Mouse (Mus musculus) neural tube, embryonic 15.5 days (tissue): Measurements from ENCODE around the gene Ptgdr. TPM values are rescaled to one million over a fixed set of nuclear protein-coding genes. Genes with fewer than 3 reads are reported as not detected.
"Not testable (repeated sequence)": the region's sequence is repeated elsewhere in the genome, so short reads cannot be mapped to it uniquely, and the experiment has no call there.

ENCODE experiments used
- ATAC-seq: fragments of 200-750 bp; cut with Nextera tagmentation; 2 replicates; pipeline ENCODE4 v1.8.0; 2017; ENCODE audit warnings: mild to moderate bottlenecking, moderate TSS enrichment, moderate library complexity; ENCODE audit not compliant: low FRiP score
- H3K27ac ChIP-seq: fragments of 300-500 bp; sonication (generic); replicated peaks from 2 replicates; pipeline ENCODE4 v1.5.1; 2015; ENCODE audit warnings: mild to moderate bottlenecking, inconsistent platforms
- H3K27me3 ChIP-seq: fragments of 300-500 bp; sonication (generic); replicated peaks from 2 replicates; pipeline ENCODE4 v1.6.1; 2015; ENCODE audit warnings: inconsistent platforms
- H3K36me3 ChIP-seq: fragments of 300-500 bp; sonication (generic); 2 replicates; pipeline ENCODE4 v1.6.1; 2015; ENCODE audit warnings: inconsistent platforms
- H3K4me1 ChIP-seq: fragments of 300-500 bp; sonication (generic); 2 replicates; pipeline ENCODE4 v1.6.1; 2015; ENCODE audit warnings: inconsistent platforms
- H3K4me2 ChIP-seq: fragments of 300-500 bp; sonication (generic); 2 replicates; pipeline ENCODE4 v1.6.1; 2015; ENCODE audit warnings: inconsistent platforms, mild to moderate bottlenecking, moderate library complexity
- H3K4me3 ChIP-seq: fragments of 300-500 bp; sonication (generic); replicated peaks from 2 replicates; pipeline ENCODE4 v1.5.1; 2015; ENCODE audit warnings: mild to moderate bottlenecking, inconsistent platforms
- H3K9ac ChIP-seq: fragments of 300-500 bp; sonication (generic); replicated peaks from 2 replicates; pipeline ENCODE4 v1.6.1; 2015; ENCODE audit warnings: mild to moderate bottlenecking, inconsistent platforms
- H3K9me3 ChIP-seq: fragments of 300-500 bp; sonication (generic); replicated peaks from 2 replicates; pipeline ENCODE4 v1.6.1; 2016; ENCODE audit warnings: inconsistent platforms
- WGBS: fragments of 180-500 bp; shearing (Covaris S2); methylation state at CpG from one replicate; pipeline ENCODE4 v1.1.7; 2015; ENCODE audit warnings: mixed read lengths; 5-methylcytosine and 5-hydroxymethylcytosine counted together
- polyA plus RNA-seq: library from polyadenylated mRNA; unstranded; fragments of >200 nt; fragmentation: Nextera tagmentation; extraction: Ambion mirVana; gene quantifications from 2 replicates; pipeline ENCODE4 v1.2.1, GENCODE M21; 2015

Gene Ptgdr
- 0.73 and 0.83 TPM in 2 replicates for polyA plus RNA-seq

GRCm38 (mm10) chr14:44858868-44859613 lies at the start of gene Ptgdr:
Gene Ptgdr, minus strand, starts transcription at chr14:44859375.
- WGBS = 1% methylated on average over 32 of the region's 32 CpGs
- Histone ChIP-seq H3K4me3 (peak within 1 kb of the TSS; percentile 43), H3K36me3 (no peaks in the 10 kb centered on the region), H3K9me3 (no peaks in the 10 kb centered on the region), H3K9ac (peak within 1 kb of the TSS; percentile 40; the same call in 1 of the 2 replicates), H3K4me1 (peaks cover 8% of the 10 kb centered on the region), H3K4me2 (peak within 1 kb of the TSS; percentile 74), H3K27me3 (peaks cover 20% of the 10 kb centered on the region), H3K27ac (no peak within 1 kb of the TSS)
- peak; percentile 66 for ATAC-seq

DNA sequence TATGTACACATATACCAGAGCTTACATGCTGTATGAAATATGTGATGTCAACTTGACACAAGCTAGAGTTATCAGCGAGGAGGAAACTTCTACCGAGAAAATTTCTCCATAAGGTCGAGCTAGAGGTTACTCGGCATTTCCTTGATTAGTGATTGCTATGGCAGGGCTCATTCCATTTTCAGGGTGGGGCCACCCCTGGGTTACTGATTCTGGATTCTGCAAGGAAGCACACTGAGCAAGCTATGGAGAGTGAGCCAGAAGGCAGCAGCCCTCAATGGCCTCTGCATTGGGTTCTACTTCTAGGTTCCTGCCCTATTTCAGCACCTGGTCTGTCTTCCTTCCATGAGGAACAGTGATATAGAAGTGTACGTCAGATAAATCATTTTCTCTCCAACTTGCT lies 48.6 kb upstream of the Ptgdr start:
- no peak for ATAC-seq
- 96% methylated on average over 5 of the region's 5 CpGs for WGBS
- H3K9me3 ChIP-seq = no peaks in the 10 kb centered on the region

DNA sequence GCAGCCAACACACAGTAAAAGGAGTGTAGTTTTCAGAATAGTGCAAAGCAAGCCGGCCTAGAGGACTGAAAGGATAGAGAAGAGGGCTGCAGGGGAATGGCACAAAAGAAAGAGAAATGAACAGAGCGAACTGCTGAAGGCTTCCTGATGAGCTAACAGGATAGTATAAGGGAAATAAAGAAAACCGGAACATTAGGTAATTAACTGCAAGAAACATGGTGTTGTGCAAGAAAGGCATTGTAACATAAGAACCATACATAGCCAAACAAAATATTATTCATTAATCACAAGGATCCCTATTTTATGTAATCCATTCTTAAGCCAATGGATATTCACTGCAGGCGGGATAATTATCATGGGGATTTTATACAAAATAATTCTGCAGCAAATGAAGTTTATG lies 45.0 kb upstream of the Ptgdr start:
- H3K4me3 ChIP-seq = no peak overlapping the region
- no peaks in the 10 kb centered on the region for H3K36me3 ChIP-seq
- no peaks in the 10 kb centered on the region for H3K27me3 ChIP-seq
- H3K4me2 ChIP-seq = no peak overlapping the region
- H3K27ac ChIP-seq = no peak overlapping the region
- 75% methylated on average over 4 of the region's 4 CpGs for WGBS
- ATAC-seq = no peak
- no peaks in the 10 kb centered on the region for H3K9me3 ChIP-seq
- H3K4me1 ChIP-seq = no peaks in the 10 kb centered on the region
- H3K9ac ChIP-seq = no peak overlapping the region

More for the DNA sequence above, 48.6 kb upstream of the Ptgdr start:
- Histone ChIP-seq H3K4me1 (no peaks in the 10 kb centered on the region), H3K4me3 (no peak overlapping the region), H3K36me3 (no peaks in the 10 kb centered on the region), H3K27ac (no peak overlapping the region), H3K27me3 (no peaks in the 10 kb centered on the region), H3K4me2 (no peak overlapping the region), H3K9ac (no peak overlapping the region)

GRCm38 (mm10) chr14:44901735-44902134 lies 42.6 kb upstream of the Ptgdr start:
- H3K4me1 ChIP-seq, H3K36me3 ChIP-seq, H3K9me3 ChIP-seq, H3K9ac ChIP-seq, H3K4me2 ChIP-seq, H3K27me3 ChIP-seq, H3K4me3 ChIP-seq, H3K27ac ChIP-seq, ATAC-seq: not testable (repeated sequence)

GRCm38 (mm10) chr14:44891387-44892132 lies 32.4 kb upstream of the Ptgdr start:
- no peaks in the 10 kb centered on the region for H3K27me3 ChIP-seq
- H3K36me3 ChIP-seq = no peaks in the 10 kb centered on the region
- ATAC-seq = no peak
- H3K4me2 ChIP-seq = no peak overlapping the region
- 70% methylated on average over 7 of the region's 7 CpGs for WGBS
- H3K9ac ChIP-seq = no peak overlapping the region
- no peaks in the 10 kb centered on the region for H3K9me3 ChIP-seq
- H3K4me3 ChIP-seq = no peak overlapping the region
- no peak overlapping the region for H3K27ac ChIP-seq
- no peaks in the 10 kb centered on the region for H3K4me1 ChIP-seq

DNA sequence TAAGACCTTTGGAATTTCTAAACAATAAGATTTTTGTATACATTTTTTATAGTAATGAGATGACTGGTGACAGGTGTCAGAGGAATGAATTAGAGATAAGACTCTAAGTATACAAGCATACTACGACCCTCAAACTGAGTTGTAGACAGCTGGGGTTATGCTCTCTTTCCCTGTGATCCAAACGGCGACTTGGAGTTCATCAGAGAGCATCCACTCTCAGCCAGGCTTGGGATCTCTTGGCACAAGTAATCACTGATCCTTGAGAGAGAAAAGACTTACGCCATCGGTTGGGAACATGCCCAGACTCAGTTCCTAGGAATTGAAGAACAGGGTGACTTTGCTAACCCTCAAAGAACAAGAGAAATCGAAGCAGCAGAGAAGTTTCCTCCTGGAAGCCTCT lies 10.5 kb upstream of the Ptgdr start:
- Histone ChIP-seq H3K4me1 (no peaks in the 10 kb centered on the region), H3K36me3 (no peaks in the 10 kb centered on the region), H3K9ac (no peak overlapping the region), H3K27me3 (no peaks in the 10 kb centered on the region), H3K9me3 (no peaks in the 10 kb centered on the region), H3K27ac (no peak overlapping the region), H3K4me2 (no peak overlapping the region), H3K4me3 (no peak overlapping the region)
- 86% methylated on average over 6 of the region's 6 CpGs for WGBS
- ATAC-seq = no peak

GRCm38 (mm10) chr14:44865661-44866060 lies 6.5 kb upstream of the Ptgdr start:
- H3K27ac ChIP-seq = no peak overlapping the region
- no peaks in the 10 kb centered on the region for H3K36me3 ChIP-seq
- no peaks in the 10 kb centered on the region for H3K27me3 ChIP-seq
- H3K4me3 ChIP-seq = no peak overlapping the region
- 86% methylated on average over 8 of the region's 8 CpGs for WGBS
- H3K4me2 ChIP-seq = no peak overlapping the region
- H3K4me1 ChIP-seq = no peaks in the 10 kb centered on the region
- no peaks in the 10 kb centered on the region for H3K9me3 ChIP-seq
- ATAC-seq = no peak
- H3K9ac ChIP-seq = no peak overlapping the region

- no peak overlapping the region for H3K4me2 ChIP-seq
- peaks cover 15% of the 10 kb centered on the region for H3K27me3 ChIP-seq
- WGBS = 64% methylated on average over 4 of the region's 4 CpGs
- ATAC-seq = no peak
- H3K27ac ChIP-seq = no peak overlapping the region
- H3K9ac ChIP-seq = no peak overlapping the region
- H3K4me1 ChIP-seq = peaks cover 8% of the 10 kb centered on the region
- H3K4me3 ChIP-seq = no peak overlapping the region
- H3K36me3 ChIP-seq = no peaks in the 10 kb centered on the region
- no peaks in the 10 kb centered on the region for H3K9me3 ChIP-seq
Observed at GRCm38 (mm10) chr14:44863086-44863485, 3.9 kb upstream of the Ptgdr start.

- Histone ChIP-seq H3K4me2 (no peak overlapping the region), H3K4me3 (no peak overlapping the region), H3K9ac (no peak overlapping the region), H3K9me3 (no peaks in the 10 kb centered on the region), H3K27me3 (peaks cover 20% of the 10 kb centered on the region), H3K36me3 (no peaks in the 10 kb centered on the region), H3K4me1 (peaks cover 8% of the 10 kb centered on the region), H3K27ac (no peak overlapping the region)
- ATAC-seq = no peak
- WGBS = 64% methylated on average over 3 of the region's 3 CpGs
Observed at GRCm38 (mm10) chr14:44861161-44861560, 2.0 kb upstream of the Ptgdr start.

DNA sequence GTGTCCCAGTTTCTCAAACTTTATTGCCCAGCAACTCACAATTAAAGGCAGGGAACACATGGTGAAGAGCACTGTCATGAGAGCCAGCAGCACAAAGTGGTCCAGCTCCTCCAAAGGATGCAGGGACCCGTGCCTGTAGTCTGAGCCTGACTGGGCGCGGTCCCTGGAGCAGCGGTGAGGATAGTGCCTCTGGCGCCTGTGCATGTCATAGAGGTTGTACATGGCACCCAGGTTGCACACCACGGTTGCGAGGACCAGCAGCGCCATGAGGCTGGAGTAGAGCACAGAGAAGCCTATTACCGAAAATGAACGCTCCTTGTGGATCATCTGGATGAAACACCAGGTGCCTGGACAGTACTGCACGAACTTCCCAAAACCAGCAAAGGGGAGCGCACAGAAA lies 803 bp downstream of the Ptgdr start:
- Histone ChIP-seq H3K27me3 (peaks cover 20% of the 10 kb centered on the region), H3K4me1 (peaks cover 8% of the 10 kb centered on the region), H3K4me2 (peak overlapping the region; percentile 74), H3K4me3 (peak overlapping the region; percentile 43), H3K9me3 (no peaks in the 10 kb centered on the region), H3K36me3 (no peaks in the 10 kb centered on the region), H3K27ac (no peak overlapping the region), H3K9ac (no peak overlapping the region)
- ATAC-seq = peak; percentile 62; the same call in 1 of the 2 replicates
- WGBS = 16% methylated on average over 12 of the region's 12 CpGs

DNA sequence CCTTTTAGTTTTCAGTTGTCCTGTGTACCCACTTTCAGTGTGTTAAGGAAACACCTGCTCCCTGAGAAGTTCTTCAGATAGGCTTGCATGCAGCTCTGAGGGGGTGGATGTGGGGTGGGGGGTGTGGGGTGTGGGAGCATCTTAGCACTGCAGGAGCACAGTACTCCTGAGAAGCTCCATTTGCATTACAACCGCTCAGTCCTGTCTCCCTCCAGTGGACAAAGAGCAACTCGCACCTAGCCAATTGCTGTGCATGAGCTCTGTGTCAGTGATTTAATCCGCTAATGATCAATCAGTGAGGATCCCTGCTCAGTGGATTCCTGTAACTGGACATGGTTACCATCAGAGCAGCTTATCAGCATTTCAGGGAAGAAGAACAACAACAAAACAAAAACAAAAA lies 8.5 kb downstream of the Ptgdr start:
- H3K4me1 ChIP-seq = not testable (repeated sequence)

DNA sequence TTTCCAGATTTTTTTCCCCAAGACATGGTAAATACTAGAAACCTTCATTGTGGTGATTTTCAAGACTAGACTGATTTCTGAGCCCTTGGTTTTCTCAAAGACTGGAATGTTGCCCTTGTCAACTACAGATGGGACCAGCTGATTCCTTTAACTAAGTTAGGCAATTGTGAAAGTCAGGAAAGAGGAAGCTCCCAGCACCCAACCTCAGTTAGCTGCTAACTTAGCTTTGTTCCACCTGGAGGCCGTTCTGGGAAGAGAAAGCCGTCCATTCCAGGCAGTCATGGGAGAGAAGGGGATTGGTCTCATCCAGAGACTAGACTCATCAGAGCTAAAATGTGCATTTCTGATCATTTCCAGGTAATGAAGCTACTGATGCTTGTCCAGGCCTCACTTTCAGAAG lies 11.4 kb downstream of the Ptgdr start:
- Histone ChIP-seq H3K4me2 (no peak overlapping the region), H3K36me3 (no peaks in the 10 kb centered on the region), H3K9me3 (no peaks in the 10 kb centered on the region), H3K4me3 (no peak overlapping the region), H3K27me3 (no peaks in the 10 kb centered on the region), H3K4me1 (0 out of 2 replicates have a peak, but pooled peaks cover 3% of the 10 kb centered on the region), H3K9ac (no peak overlapping the region), H3K27ac (no peak overlapping the region)
- no peak for ATAC-seq
- WGBS = 90% methylated on average over 2 of the region's 2 CpGs

More for the DNA sequence above, 8.5 kb downstream of the Ptgdr start:
- not testable (repeated sequence) for H3K4me3 ChIP-seq, H3K9me3 ChIP-seq, H3K27me3 ChIP-seq, H3K27ac ChIP-seq, H3K9ac ChIP-seq, H3K36me3 ChIP-seq, H3K4me2 ChIP-seq
- peak; percentile 63; the same call in 1 of the 2 replicates for ATAC-seq
- WGBS = 1% methylated on average over 3 of the region's 3 CpGs
